Mouse (Mus musculus): ENCODE data around the gene Styxl1. TPM values are rescaled to one million over a fixed set of nuclear protein-coding genes. Genes with fewer than 3 reads are reported as not detected.

The Styxl1 gene
- total and polyA plus RNA-seq, 3 experiments: 0.17 TPM; not detected in 2

GRCm38 (mm10) chr5:135731322-135731721 is 46.9 kb downstream of the Styxl1 start:
- no peaks in the 10 kb centered on the region for H3K4me1 ChIP-seq (ENCODE audit: control insufficient read depth in 1 of 2, insufficient read depth in 2 of 2, low read length in 2 of 2)
- no peak overlapping the region for H3K9ac ChIP-seq (ENCODE audit: control insufficient read depth, low read depth, low read length, poor library complexity, severe bottlenecking)
- TF ChIP-seq BHLHE40 (IDR thresholded peaks at IDR 0.05; ENCODE audit: borderline replicate concordance, low read depth, low read length) (no peak), TBP (IDR thresholded peaks at IDR 0.05; ENCODE audit: low read depth, low read length) (no peak), E2F4 (IDR thresholded peaks at IDR 0.05; ENCODE audit: borderline replicate concordance, low read depth, low read length) (no peak), CTCF (IDR thresholded peaks at IDR 0.05 in 2 of 3, conservative IDR thresholded peaks at IDR 0.05 in 1 of 3; ENCODE audit: control insufficient read depth in 1 of 3, insufficient read depth in 1 of 3, low read depth in 2 of 3, low read length in 3 of 3, poor library complexity in 1 of 3, severe bottlenecking in 1 of 3) (no peak), HCFC1 (IDR thresholded peaks at IDR 0.05; ENCODE audit: low read depth, low read length) (no peak), NELFE (IDR thresholded peaks at IDR 0.05; ENCODE audit: low read depth, low read length) (no peak), SMC3 (IDR thresholded peaks at IDR 0.05; ENCODE audit: low read depth, low read length) (no peak), EP300 (IDR thresholded peaks at IDR 0.05; ENCODE audit: low read depth in 1 of 2, low read length in 2 of 2) (no peak), MYB (IDR thresholded peaks at IDR 0.05; ENCODE audit: low read depth, low read length) (no peak), ETS1 (IDR thresholded peaks at IDR 0.05; ENCODE audit: low read depth, low read length) (no peak), MAZ (IDR thresholded peaks at IDR 0.05; ENCODE audit: low read depth, low read length) (no peak), GATA1 (IDR thresholded peaks at IDR 0.05; ENCODE audit: low read depth, low read length) (no peak), MAX (IDR thresholded peaks at IDR 0.05; ENCODE audit: low read length) (no peak), MYC (IDR thresholded peaks at IDR 0.05; ENCODE audit: low read depth, low read length) (no peak), UBTF (IDR thresholded peaks at IDR 0.05; ENCODE audit: borderline replicate concordance, insufficient read depth, low read depth, low read length) (no peak)
- H3K79me2 ChIP-seq (ENCODE audit: control insufficient read depth, insufficient read depth, low read length, poor library complexity): no peaks in the 10 kb centered on the region
- H3K4me3 ChIP-seq (ENCODE audit: control insufficient read depth in 1 of 2, insufficient read depth in 1 of 2, low read depth in 2 of 2, low read length in 2 of 2): no peak overlapping the region
- no peak for DNase-seq (ENCODE audit: low read depth, low spot score)
- no peaks in the 10 kb centered on the region for H3K27me3 ChIP-seq (ENCODE audit: control insufficient read depth in 1 of 2, insufficient read depth in 2 of 2, low read length in 2 of 2)
- no peaks in the 10 kb centered on the region for H3K9me3 ChIP-seq (replicated peaks; ENCODE audit: insufficient read depth, low read length)
- H3K36me3 ChIP-seq (ENCODE audit: control insufficient read depth in 1 of 2, insufficient read depth in 2 of 2, low read length in 2 of 2): peaks cover 0 to 2% of the 10 kb centered on the region in 2 experiments; a peak in 2 of 4 replicates
- H3K27ac ChIP-seq (ENCODE audit: control insufficient read depth, low read depth, low read length): no peak overlapping the region

DNA sequence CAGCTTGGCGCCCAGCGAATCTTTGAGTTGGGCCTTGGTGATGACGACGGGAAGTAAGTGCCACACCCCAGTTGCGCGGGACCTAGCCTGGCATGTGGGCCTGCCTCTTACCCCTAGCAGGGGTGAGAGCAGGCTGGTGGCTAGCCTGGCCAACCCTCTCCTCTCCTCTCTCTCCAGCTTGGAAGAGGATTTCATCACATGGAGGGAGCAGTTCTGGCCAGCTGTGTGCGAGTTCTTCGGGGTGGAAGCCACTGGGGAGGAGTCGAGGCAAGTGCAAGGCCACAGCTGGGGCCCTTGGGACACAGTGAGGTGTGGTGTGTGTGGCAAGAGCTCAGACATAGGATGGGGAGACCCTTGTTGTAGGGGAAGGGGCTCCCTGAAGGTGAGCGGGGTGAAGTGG is 47.3 kb downstream of the Styxl1 start:
- Histone ChIP-seq H3K27me3 (ENCODE audit: control insufficient read depth in 1 of 2, insufficient read depth in 2 of 2, low read length in 2 of 2) (no peaks in the 10 kb centered on the region), H3K36me3 (ENCODE audit: control insufficient read depth in 1 of 2, insufficient read depth in 2 of 2, low read length in 2 of 2) (peaks cover 0 to 2% of the 10 kb centered on the region in 2 experiments; a peak in 2 of 4 replicates)
- no peak for DNase-seq (ENCODE audit: low read depth, low spot score)

More for the DNA sequence above, 47.3 kb downstream of the Styxl1 start:
- no peaks in the 10 kb centered on the region for H3K79me2 ChIP-seq (ENCODE audit: control insufficient read depth, insufficient read depth, low read length, poor library complexity)
- H3K4me3 ChIP-seq (ENCODE audit: control insufficient read depth in 1 of 2, insufficient read depth in 1 of 2, low read depth in 2 of 2, low read length in 2 of 2): no peak overlapping the region
- H3K9ac ChIP-seq (ENCODE audit: control insufficient read depth, low read depth, low read length, poor library complexity, severe bottlenecking): no peak overlapping the region
- no peaks in the 10 kb centered on the region for H3K9me3 ChIP-seq (replicated peaks; ENCODE audit: insufficient read depth, low read length)
- H3K4me1 ChIP-seq (ENCODE audit: control insufficient read depth in 1 of 2, insufficient read depth in 2 of 2, low read length in 2 of 2): no peaks in the 10 kb centered on the region
- no peak for TF ChIP-seq MAFK (IDR thresholded peaks at IDR 0.05; ENCODE audit: borderline replicate concordance, low read depth, low read length)
- TF ChIP-seq CTCF (IDR thresholded peaks at IDR 0.05 in 2 of 3, conservative IDR thresholded peaks at IDR 0.05 in 1 of 3; ENCODE audit: control insufficient read depth in 1 of 3, insufficient read depth in 1 of 3, low read depth in 2 of 3, low read length in 3 of 3, poor library complexity in 1 of 3, severe bottlenecking in 1 of 3): no peak
- TF ChIP-seq RCOR1 (IDR thresholded peaks at IDR 0.05; ENCODE audit: low read depth, low read length): no peak
- no peak for TF ChIP-seq E2F4 (IDR thresholded peaks at IDR 0.05; ENCODE audit: borderline replicate concordance, low read depth, low read length)
- TF ChIP-seq SMC3 (IDR thresholded peaks at IDR 0.05; ENCODE audit: low read depth, low read length): no peak
- no peak for TF ChIP-seq GATA1 (IDR thresholded peaks at IDR 0.05; ENCODE audit: low read depth, low read length)
- TF ChIP-seq HCFC1 (IDR thresholded peaks at IDR 0.05; ENCODE audit: low read depth, low read length): no peak
- no peak for TF ChIP-seq MEF2A (IDR thresholded peaks at IDR 0.05; ENCODE audit: extremely low read depth, insufficient replicate concordance, low read depth, low read length, poor library complexity, severe bottlenecking)
- TF ChIP-seq EP300 (IDR thresholded peaks at IDR 0.05; ENCODE audit: low read depth in 1 of 2, low read length in 2 of 2): no peak
- TF ChIP-seq NRF1 (IDR thresholded peaks at IDR 0.05; ENCODE audit: insufficient read depth, low read depth, low read length, poor library complexity, severe bottlenecking): no peak
- no peak for TF ChIP-seq CHD1 (IDR thresholded peaks at IDR 0.05; ENCODE audit: low read depth, low read length)
- TF ChIP-seq ETS1 (IDR thresholded peaks at IDR 0.05; ENCODE audit: low read depth, low read length): no peak
- no peak for TF ChIP-seq MXI1 (IDR thresholded peaks at IDR 0.05; ENCODE audit: low read depth, low read length)
- TF ChIP-seq MYC (IDR thresholded peaks at IDR 0.05; ENCODE audit: low read depth, low read length): no peak
- no peak for TF ChIP-seq USF2 (IDR thresholded peaks at IDR 0.05; ENCODE audit: borderline replicate concordance in 1 of 2, insufficient read depth in 1 of 2, low read depth in 1 of 2, low read length in 2 of 2)
- TF ChIP-seq ZC3H11A (IDR thresholded peaks at IDR 0.05; ENCODE audit: low read depth, low read length): no peak
- no peak for TF ChIP-seq ZNF384 (IDR thresholded peaks at IDR 0.05; ENCODE audit: low read depth, low read length)
- TF ChIP-seq POLR2AphosphoS5 (IDR thresholded peaks at IDR 0.05; ENCODE audit: borderline replicate concordance, low read depth, low read length): no peak
- TF ChIP-seq ELF1 (IDR thresholded peaks at IDR 0.05; ENCODE audit: low read depth, low read length): no peak
- no peak overlapping the region for H3K27ac ChIP-seq (ENCODE audit: control insufficient read depth, low read depth, low read length)

Data from MEL (cell line).